Mouse (Mus musculus) left cerebral cortex, postnatal 36 days (tissue): ENCODE measurements at regions not wholly inside any gene's neighbourhood (a gene's known extent, or its start where the extent isn't known, plus 50 kb on each side); places are given as distances from the start of the nearest gene placed in this dataset.

Experiments
- DNase-seq, 2 experiments: peaks; one replicate each; pipeline ENCODE4 v3.0.0; 2021 to 2022; ENCODE audit warnings: low spot score in 2 of 2, mixed read lengths in 1 of 2
- intact Hi-C: fragments of 180-260 bp; cut with DNase I; formaldehyde crosslinking; loops from one replicate; pipeline ENCODE4 v1.15.1; 2025

GRCm38 (mm10) chr3:83540997-83541932 lies 224.9 kb upstream of the Sfrp2 start:
- DNase-seq = no peak
- intact Hi-C loops = no loop called here

- intact Hi-C loops = no loop called here
- DNase-seq = no peak
Observed at GRCm38 (mm10) chr3:83552516-83553139, 213.5 kb upstream of the Sfrp2 start.

DNA sequence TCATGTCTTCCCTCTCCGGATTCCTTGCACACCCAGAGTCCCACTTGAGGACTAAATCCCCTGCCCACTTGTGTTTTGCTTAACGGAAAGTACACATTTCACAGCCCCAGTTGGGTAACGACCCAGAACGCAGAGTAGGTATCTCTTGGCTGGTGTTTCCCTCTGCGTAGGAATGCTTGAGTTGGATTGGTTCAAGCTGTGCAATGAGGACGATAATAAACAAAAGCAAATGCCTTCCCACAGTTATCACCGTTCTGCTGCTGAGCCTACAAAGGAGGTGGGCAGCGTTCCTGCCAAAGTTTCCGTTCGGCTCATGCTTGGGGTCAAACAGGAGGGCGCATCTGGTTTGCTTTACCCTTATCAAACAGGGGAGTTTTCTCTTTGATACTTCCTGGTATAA lies 212.3 kb upstream of the Sfrp2 start:
- intact Hi-C loops = no loop called here
- no peak for DNase-seq

DNA sequence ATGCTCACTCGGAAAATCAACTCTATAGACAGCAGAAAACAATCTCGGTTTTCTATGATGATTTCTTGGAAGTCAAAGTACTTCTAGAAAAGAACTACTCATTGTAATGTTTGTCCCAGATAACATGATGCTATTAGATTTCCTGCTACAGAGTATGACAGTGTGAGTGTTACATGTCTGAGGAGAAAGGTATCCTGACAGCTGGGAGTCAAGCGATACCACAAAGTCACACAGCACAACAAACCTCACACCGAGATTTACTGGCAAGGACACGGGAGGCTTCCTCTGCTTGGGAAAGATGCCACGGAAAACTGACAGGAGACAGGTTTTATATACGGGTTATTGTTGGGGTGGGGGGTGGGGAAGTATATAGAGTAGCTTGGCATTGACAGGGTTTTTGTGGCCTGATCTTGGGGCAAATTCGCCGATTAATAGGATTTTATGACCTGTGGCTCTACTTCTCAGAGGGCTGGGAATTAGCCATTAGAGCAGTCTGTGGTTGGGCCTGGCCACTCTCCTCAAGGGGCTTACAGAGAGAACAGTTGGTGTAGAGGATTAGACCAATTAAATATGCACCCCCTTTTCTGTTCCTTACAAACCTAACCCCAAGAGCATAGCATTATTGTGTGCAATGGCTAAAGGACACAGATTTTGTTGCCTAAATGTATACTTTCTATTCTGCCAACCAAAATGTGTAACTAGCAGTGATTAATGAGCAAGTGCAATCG lies 209.2 kb upstream of the Sfrp2 start:
- DNase-seq = no peak
- intact Hi-C loops = no loop called here

- DNase-seq = no peak
- intact Hi-C loops = no loop called here
Observed at GRCm38 (mm10) chr3:83562026-83562425, 204.1 kb upstream of the Sfrp2 start.

- no peak for DNase-seq
- intact Hi-C loops = no loop called here
Observed at GRCm38 (mm10) chr3:83575526-83575925, 190.6 kb upstream of the Sfrp2 start.

GRCm38 (mm10) chr3:83576155-83576554 lies 190.0 kb upstream of the Sfrp2 start:
- no peak for DNase-seq
- intact Hi-C loops = no loop called here

DNA sequence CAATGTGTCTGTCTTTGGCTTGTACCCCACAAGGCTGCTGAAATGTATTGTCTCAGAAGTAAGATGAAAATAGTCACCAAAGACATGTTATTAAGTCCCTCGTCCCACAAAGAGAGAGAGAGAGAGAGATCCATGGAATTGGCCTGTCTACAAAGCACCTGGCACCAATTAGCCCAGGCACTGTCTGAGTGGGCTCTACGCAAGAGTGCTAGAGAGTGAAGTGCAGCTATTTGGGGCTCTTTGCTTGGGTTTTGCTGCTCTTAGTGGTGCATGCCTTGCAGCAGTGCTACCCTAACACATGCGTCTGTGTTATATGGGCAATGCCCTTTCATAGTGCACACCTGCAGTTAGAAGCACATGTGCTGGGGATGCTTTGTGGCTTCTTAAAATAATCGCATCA lies 185.4 kb upstream of the Sfrp2 start:
- no peak for DNase-seq

GRCm38 (mm10) chr3:83582256-83582655 lies 183.9 kb upstream of the Sfrp2 start:
- intact Hi-C loops = no loop called here
- DNase-seq = no peak

More for the DNA sequence above, 185.4 kb upstream of the Sfrp2 start:
- intact Hi-C loops = no loop called here

DNA sequence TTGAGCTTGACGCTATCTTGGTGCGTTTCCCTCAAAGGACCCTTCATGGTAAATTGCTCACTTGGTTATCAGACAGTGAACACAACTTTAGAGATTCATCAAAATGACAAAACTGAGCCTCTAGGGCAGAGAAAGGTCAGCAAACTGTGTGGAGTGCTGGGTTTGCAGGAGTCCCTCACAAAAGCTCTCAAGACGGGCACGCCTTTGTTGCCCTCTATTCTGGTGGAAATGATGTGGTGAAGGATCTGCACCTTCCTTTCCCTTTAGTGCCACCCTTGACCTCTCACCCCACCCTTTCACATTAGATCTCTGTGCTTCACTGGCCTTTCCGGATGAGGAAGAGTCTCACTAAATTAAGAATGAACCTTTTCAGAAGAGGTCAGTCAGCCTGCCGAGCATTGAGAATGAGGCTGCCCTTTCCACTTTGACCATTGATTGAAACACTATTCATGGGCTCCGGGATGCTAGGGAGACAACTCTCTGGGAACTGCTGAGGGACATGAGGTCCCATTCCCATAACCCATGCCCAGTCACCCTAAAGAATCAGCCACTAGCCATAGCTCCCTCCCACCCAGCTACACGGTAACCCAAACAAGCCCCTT lies 182.9 kb upstream of the Sfrp2 start:
- no peak for DNase-seq
- intact Hi-C loops = no loop called here

DNA sequence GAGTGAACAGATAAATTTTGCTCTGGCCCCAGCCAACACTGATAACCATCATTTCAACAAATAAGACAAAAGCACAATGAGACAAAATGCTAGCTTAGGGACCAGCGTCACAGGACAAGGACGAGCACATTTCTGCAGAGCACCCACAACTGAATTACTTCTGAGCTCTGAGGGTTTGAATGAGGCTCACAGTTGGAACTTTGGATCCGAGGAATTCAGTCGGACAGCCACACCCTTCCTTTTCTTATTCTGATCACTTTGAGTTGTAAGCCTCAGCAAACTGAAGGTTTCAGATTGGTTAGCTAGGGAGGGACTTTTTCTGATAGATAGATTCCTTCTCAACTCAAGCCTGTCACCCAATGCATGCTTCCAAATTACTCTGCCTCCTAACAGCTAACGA lies 180.0 kb upstream of the Sfrp2 start:
- no peak for DNase-seq
- intact Hi-C loops = no loop called here

DNA sequence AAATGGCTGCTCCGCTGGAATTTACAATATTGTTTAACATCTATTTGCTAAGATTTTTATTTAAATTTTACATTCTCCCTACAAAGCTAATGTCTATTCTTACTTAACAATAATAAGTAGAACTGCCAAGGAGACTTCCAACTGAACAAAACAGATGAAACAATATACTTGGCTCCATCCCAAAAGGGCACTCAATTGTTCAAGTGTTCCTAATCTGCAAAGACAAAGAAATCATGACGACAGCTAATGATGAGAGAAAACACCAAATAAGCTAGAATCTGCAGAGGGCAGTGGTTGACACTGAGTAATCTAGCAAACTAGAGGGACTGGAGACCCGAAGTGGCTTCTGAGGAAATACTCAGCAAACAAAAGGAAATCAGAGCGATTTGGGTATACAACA lies 179.6 kb upstream of the Sfrp2 start:
- DNase-seq = no peak
- intact Hi-C loops = no loop called here

GRCm38 (mm10) chr3:83589127-83589526 lies 177.0 kb upstream of the Sfrp2 start:
- intact Hi-C loops = no loop called here
- DNase-seq = no peak

GRCm38 (mm10) chr3:83591206-83591605 lies 174.9 kb upstream of the Sfrp2 start:
- no peak for DNase-seq
- intact Hi-C loops = no loop called here

DNA sequence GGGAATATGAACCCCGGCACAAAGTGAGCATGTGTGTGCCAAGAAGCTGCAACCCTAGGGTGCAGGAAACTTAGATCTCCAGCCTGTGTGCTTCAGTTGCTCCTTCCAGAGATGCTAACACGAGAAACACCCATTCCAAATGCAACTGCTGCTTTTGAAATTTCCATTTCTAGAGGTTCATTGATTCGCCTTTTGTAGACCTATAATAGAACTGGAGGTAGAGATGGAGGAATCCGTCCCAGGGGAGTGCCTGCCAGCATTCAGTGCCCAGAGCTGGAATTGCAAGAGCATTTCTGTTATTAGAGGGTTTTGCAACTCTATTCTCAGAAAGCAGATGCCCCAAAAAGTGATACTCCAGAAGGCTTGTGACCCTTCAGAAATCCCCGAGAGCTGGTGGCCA lies 172.8 kb upstream of the Sfrp2 start:
- intact Hi-C loops = no loop called here
- DNase-seq = no peak

- intact Hi-C loops = no loop called here
- DNase-seq = no peak
Observed at GRCm38 (mm10) chr3:83601506-83601905, 164.6 kb upstream of the Sfrp2 start.

DNA sequence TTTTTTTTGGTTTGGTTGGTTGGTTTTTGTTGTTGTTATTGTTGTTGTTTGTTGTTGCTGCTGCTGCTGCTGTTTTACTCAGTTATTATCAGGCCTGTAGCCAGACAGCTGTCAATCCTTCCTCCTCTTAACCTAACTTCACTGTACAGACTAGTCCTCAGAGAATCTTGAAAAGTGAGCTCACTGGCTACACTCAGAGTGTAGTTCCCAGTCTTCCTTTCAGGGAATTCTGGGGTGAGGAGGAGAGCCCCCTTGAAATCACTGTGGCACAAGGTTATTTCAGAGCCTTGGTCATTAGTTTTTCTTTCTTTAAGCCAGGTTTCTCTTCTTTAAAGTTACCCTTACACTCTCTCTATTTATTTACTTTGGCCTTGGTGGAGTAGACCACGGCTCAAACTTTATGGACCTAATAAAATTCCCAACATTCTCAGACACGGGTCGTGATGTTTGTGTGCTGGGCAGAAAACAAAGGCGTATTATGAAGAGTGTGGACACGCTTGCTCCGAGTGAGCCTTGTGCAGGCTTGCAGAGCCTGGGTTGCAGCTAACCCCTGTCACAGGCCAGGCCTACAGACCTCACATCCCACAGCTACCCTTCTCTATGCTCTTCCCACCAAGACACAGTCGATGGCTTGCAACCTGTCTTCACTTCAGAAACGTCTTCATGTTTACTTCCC lies 156.9 kb upstream of the Sfrp2 start:
- DNase-seq = no peak
- intact Hi-C loops = no loop called here

GRCm38 (mm10) chr3:83620435-83620834 lies 145.7 kb upstream of the Sfrp2 start:
- no peak for DNase-seq
- intact Hi-C loops = no loop called here

DNA sequence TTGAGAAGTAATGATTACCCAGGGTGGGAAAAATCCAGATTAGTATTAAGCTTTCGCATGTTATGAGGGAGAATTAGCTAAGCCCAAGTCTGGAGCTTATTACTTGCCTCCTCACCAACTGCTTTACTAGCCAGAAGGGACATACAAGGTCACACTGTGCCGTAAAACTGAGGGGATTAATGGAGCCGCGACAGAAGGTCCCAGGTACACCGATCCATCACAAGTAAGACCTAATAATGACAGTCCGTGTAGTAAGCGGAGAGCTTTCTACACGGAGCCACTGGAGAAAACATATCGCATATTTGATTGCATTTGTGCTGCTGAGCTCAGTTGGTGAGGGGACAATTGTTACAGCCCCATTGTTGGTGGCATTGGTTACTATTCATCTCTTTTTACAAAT lies 133.1 kb upstream of the Sfrp2 start:
- intact Hi-C loops = no loop called here
- no peak for DNase-seq

- DNase-seq = no peak
- intact Hi-C loops = no loop called here
Observed at GRCm38 (mm10) chr3:83640433-83640832, 125.7 kb upstream of the Sfrp2 start.
